Mouse (Mus musculus) layer of hippocampus, adult 9-10 months (tissue): ENCODE measurements around the gene Hoxd3.
A peak's percentile ranks its signal among the peaks of the same experiment; 100 is the strongest.

Experiments
- DNase-seq: peaks from one replicate; pipeline ENCODE4 v3.0.0; 2022; ENCODE audit warnings: low spot score

Hoxd3 gene

DNA sequence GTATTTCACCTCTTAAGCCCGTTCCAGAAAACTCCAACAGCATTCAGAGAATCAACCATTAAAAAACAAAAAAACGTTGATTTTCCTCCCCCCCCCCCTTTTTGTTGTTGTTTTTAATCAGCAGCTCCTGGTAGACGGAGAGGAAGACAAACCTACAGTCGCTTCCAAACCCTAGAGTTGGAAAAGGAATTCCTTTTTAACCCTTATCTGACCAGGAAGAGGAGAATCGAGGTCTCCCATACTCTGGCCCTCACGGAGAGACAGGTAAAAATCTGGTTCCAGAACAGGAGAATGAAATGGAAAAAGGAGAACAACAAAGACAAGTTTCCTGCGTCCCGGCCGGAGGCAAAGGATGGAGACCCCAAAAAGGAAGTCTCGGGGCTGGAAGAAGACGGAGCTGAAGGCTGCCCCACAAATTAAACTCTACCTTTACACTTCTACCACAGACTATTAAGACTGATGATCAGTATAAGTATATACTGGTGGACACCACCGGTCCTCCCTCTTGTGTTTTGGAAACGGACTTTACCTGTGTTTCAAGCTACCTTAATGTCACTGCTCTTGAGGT lies 5.2 kb upstream of the Hoxd3 start:
- no peak for DNase-seq

DNA sequence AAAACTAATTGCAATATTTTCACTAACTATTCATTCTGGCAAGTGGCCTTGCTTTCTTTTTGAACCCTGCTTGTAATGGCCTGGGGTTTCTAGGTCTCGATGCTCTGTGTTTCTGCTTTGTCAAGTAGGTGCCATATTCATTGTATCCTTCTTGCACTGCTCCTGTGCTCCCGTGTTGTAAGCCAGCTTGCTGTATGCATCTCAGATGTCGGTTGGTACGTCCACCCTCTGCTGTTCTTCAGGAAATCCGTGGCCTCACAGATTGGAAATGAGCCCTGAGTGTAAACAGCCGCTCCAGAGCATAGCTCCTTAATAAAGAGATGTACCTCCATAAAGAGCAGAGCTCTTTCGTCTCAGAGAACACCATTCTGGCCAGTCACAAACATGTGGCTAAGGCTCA lies 4.1 kb upstream of the Hoxd3 start:
- DNase-seq = no peak

DNA sequence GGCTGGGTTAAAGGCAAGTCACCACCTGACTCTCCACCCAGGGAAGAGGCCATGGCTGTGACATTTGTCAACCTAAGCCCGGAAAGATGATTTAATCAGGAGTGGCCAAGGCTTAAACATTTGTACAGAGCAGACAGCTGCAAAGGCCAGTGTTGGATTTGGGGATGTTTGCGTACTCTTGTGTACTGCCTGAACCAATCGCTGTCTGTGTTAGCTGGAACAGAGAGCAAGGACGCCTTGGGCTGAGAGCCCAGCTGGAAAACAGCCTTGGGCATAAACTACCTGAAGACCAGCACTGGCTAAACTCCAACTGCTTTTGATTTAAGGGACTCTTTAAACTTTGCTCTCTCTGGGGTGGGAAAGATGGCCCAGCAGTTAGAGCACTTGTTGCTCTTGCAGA lies 3.1 kb upstream of the Hoxd3 start:
- DNase-seq = no peak

DNA sequence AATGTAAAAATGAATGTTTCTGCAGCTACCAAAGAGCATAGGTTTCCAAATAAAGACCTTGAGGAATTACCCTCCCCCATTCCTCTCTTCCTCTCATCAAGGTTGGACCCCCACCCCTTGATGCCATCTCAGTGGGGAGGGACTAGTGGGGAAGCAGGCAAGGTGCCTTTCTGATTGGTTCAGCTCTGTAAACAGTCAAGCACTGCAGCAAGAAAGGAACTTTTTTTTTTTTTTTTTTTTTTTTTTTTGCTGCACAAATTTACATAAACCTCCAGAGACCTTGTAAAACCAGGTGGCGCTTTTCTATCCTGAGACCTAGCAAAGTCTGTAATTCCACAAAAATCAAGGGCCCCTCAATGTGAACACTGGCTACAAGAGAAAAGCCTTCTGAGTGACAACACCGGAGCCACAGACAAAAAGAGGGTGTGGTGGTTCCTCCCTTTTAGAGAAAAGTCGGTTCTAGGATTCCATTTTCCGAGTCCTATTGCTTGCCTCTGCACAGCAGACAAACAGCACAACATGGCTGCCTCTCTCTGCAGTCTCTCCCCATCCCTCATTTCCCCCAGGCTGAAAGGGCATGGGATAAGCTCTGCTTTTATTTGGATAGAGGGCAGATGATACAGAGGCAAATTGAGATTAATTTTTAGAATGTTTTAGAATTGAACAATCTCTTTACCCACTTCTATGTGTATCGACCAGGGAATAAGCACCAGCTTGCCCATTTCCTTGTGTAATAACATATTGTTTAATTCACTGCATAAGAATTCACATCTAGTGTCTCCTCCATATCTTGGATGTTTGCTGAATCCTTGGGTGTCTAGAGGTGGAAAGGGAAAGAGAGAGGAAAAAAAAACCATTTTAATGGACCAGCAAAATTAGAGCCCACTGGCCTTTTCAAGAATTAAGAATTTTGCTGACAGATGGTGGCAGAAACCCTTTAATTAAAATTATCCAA lies 2.0 kb upstream of the Hoxd3 start:
- no peak for DNase-seq

- no peak for DNase-seq
Measured at GRCm38 (mm10) chr2:74710929-74711543, 691 bp upstream of the Hoxd3 start.

DNA sequence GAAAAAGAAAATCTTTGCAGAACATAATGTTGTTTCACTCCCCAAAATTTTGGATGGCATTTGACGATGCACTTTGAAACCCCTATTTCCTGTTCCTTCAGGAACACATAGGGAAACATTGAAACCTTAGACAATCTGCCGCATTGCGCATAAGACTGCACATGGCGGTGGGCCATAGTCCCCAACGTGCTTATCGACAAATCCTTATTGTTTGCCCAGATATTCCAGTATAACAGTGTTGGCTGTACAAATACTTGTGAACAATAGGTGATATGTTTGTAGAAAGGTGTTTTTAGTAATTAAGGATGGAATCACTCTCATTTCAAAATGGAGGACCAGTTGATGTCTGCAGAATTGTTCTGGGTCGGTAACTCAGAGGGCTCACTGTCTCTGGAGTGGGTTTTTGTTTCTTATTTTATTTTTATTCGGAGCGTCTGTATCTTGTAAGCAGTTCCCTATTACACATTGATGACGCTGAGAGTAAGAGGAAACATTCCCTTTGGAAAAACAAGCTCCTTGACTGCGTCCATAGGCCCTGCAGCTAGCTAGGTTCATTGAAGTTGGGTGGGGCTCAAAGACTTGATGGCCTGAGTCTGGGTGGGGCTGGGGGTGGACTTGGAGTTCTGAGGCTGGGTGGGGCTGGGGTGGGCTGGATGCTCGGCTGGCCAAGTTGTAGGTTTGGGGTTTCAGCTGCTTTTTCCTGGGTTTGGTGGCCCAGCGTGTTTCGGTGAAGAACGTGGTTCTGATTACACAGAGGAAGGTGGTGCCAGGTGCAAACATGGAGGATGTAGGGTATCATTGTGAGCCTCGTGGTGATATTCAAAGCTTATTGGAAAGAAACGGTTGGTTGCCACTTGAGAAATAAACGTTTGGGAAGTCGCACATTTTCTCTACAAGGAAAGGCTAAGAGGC lies 1.8 kb downstream of the Hoxd3 start:
- DNase-seq = no peak

DNA sequence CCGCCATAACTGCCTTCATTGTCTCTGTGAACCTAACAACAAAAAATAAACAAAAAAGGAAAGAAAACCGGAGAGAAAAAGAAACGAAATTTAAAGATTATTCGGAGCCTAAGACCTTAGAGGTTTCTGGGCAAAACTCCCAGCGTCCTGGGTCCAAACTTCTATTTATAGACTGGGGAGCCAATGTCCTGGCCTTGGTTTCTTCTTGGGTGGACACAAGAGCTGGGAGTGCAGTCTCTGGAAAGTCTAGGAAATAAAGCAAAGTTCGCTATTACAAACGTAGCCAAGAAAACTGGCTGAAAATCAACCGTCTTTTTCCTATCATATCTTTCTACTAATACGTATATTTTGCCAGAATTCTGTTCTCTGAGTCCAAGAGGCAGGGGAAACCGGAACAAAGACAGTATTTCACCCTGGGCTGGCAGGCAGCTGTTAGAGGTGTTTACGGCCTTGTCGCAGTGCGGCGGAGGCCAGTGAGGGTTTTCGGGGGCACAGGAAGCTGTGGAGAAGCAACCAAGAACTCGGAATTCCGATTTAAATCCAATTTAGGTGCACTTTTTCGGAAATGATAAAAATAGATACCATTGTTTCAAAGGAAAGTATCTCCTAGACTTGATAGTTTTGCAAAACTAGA lies 2.5 kb downstream of the Hoxd3 start:
- no peak for DNase-seq

DNA sequence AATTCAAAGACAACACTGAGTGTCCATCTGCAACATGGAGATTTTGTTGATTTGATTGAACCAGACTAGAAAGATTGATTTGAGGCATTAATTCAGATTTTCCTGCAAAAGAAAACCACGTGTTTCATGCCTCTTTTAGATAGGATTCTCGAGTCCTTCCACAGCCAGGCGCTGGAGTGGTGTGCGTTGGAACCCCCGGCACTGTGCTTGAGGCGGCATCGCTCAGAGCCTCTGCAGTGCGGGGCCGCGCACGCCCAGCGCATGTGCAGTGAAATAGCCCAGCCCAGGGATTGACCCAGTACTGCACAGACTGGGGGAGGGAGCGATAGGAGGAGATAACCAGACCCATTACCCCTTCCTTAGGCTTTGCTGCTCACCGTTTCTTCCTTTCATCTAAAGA lies 3.2 kb downstream of the Hoxd3 start:
- no peak for DNase-seq

- DNase-seq = peak; percentile 27
Measured at GRCm38 (mm10) chr2:74715504-74716241, 3.9 kb downstream of the Hoxd3 start.

DNA sequence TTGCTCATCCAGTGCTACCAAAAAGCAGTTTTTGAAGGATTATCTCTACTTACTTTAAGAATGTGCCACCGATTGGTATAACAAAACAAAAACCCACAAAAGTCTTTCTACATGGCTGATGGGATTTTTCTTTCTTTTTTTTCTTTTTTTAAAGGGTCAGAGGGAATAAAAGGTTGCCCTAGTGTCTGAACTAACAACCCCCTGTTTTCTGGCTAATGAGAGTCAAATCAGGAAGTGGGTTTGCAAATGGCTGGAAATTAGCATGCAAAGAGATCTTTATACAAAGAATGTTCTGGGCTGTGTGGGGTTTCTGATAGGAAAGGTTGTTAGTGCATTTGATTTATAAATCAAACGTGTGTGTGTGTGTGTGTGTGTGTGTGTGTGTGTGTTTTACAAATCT lies 8.7 kb downstream of the Hoxd3 start:
- no peak for DNase-seq

DNA sequence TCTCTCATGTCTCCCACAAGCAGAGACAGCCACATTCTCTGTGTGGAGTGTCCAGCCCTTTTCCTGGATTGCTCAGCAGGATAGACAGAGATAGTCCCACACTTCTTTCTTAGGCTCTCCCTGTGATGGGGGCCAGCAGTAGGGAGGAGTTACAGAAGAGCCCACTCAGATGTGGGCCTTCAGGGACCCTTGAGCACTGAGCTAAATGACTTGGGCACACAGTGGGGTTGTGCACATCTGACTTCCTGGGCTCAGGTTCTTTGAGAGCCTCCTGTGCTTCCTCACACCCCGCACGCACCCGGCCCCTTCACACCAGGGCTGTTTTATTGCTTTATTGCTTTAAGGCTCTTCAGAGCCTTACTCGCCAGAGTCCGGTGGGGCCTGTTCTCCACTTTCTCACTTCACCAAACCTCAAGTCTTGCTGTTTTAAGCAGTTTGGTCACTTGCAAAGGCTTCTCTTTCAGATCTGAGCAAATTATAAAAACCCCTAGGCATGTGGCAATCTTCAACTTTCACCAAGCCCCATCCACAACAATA lies 9.3 kb downstream of the Hoxd3 start:
- no peak for DNase-seq

DNA sequence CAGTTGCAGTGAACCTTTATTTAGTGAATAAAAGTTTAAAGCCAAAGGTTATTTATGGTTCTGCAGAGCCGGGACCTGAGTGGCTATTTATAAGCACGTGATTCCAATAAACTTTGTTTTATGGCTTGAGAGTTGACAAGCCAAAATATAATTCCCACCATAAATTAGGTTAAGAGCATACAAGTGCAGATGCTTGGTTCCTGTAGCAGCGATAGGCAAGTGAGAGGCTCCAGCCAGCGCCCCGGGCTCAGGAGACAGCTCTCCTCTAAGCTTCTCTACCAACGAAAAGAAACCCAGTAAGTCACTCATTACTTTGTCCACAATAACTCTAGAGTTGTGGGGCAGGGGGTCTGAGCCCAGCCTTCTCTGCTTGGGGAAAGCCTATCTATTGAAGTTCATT lies 10.2 kb downstream of the Hoxd3 start:
- DNase-seq = no peak

GRCm38 (mm10) chr2:74722949-74723348 lies 11.2 kb downstream of the Hoxd3 start:
- DNase-seq = no peak

GRCm38 (mm10) chr2:74724244-74725015 lies 12.7 kb downstream of the Hoxd3 start:
- no peak for DNase-seq

DNA sequence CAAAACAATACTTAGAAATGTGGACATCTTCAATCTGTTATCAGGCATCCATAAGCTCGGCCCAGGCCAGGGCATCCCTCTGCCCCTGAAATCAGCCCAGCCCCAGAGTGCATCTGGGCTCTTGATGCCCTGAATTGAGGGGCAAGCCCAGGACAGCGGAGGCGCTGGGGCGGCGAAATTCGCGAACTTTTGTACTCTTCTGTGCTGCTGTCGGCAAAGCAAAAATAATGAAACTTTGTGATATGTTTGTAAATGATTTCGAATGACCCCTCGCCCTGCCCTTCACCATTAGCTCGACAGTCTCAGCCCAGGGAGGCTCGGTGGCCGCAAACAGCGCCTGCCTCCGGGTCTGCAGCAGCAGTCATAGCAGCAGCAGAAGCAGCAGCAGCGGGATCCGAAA lies 13.4 kb downstream of the Hoxd3 start:
- no peak for DNase-seq

GRCm38 (mm10) chr2:74726551-74726950 lies 14.8 kb downstream of the Hoxd3 start, which contains the start of gene Gm28230:
Gene Gm28230 (plus strand): TSS chr2:74726728.
- no peak for DNase-seq

- no peak for DNase-seq
Measured at GRCm38 (mm10) chr2:74726973-74727639, 15.4 kb downstream of the Hoxd3 start.

DNA sequence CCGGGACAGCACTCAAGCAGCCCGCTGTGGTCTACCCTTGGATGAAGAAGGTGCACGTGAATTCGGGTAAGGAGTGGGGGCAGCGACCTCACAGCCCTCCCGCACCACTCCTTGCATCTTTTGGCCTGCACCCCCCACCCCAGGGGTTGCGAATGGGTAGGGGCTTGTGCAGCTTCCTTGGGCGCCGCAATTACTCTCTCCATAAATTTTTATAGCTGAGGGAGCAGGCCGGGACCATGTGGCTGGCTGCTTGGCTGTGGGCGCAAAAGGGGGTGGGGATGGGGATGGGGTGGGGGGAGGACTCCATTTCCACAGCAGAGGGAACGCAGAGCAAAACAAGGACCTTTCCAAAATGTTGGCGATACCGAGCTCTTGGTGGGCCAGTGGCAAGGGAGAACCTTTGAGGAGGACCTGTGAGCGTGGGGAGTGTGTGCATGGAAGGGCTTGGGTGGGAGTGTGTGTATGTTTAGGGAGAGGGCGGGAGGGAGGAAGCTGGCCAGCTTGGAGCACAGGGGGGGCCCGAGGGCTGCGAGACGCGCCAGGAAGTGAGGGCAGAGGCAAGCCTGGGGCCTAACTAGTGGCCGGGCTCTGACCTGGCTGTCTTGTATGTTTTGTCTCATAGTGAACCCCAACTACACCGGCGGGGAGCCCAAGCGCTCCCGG lies 16.0 kb downstream of the Hoxd3 start:
- no peak for DNase-seq

DNA sequence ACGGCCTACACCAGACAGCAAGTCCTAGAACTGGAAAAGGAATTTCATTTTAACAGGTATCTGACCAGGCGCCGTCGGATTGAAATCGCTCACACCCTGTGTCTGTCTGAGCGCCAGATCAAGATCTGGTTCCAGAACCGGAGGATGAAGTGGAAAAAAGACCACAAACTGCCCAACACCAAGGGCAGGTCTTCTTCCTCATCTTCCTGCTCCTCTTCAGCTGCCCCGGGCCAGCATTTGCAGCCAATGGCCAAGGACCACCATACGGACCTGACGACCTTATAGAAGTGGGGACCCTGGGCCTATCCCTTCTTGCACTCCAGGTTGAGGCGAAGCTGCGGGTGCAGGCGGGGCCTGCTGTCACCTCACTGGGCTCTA lies 16.6 kb downstream of the Hoxd3 start:
- DNase-seq = no peak
